Mouse (Mus musculus): ENCODE results near the gene Lrmp.

DNA sequence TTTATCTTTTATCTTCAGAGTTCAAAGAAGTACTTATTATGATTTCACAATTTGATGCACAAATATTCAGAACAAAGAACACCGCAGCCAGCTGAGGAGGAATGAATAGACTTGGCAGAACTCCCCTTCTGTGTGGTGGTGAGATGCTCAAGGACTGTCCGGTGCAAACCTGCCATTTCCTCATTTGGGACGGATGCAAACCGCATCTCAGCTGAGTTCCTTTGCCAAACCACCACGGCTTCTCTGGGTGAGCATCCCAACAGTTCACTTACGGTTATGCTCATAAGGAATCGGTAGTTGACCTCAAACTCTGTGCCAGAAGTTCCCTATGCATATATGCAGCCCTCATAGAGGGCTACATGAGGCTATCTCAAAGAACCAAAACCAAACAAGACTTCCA is 46.1 kb upstream of the Lrmp start:
- TF ChIP-seq POLR2A (IDR thresholded peaks at IDR 0.05; ENCODE audit: borderline replicate concordance, extremely low read depth, low read depth, low read length) (no peak), CTCF (IDR thresholded peaks at IDR 0.05; ENCODE audit: insufficient read depth, low read length) (no peak)

Data from lung, adult 2 months (tissue).